Mouse (Mus musculus) limb, embryonic 12.5 days (tissue): ENCODE measurements around the gene Ckap4. TPM values are rescaled to one million over a fixed set of nuclear protein-coding genes. Genes with fewer than 3 reads are reported as not detected.
"Not testable (repeated sequence)": the region's sequence is repeated elsewhere in the genome, so short reads cannot be mapped to it uniquely, and the experiment has no call there.

ENCODE experiments used
- ATAC-seq: fragments of 200-750 bp; cut with Nextera tagmentation; 2 replicates; pipeline ENCODE4 v1.8.0; 2017; ENCODE audit warnings: low read depth, moderate TSS enrichment; ENCODE audit not compliant: insufficient number of reproducible peaks, insufficient read depth, low FRiP score, low TSS enrichment
- H3K27ac ChIP-seq: fragments of 300-500 bp; sonication (generic); 2 replicates; pipeline ENCODE4 v1.5.1; 2016; ENCODE audit warnings: mild to moderate bottlenecking, moderate library complexity
- H3K27me3 ChIP-seq: fragments of 300-500 bp; sonication (generic); 2 replicates; pipeline ENCODE4 v1.6.1; 2016; ENCODE audit warnings: mild to moderate bottlenecking, moderate library complexity
- H3K36me3 ChIP-seq: fragments of 300-500 bp; sonication (generic); 2 replicates; pipeline ENCODE4 v1.6.1; 2016; ENCODE audit warnings: mild to moderate bottlenecking, moderate library complexity
- H3K4me1 ChIP-seq: fragments of 300-500 bp; sonication (generic); replicated peaks from 2 replicates; pipeline ENCODE4 v1.6.1; 2016
- H3K4me2 ChIP-seq: fragments of 300-500 bp; sonication (generic); 2 replicates; pipeline ENCODE4 v1.6.1; 2016; ENCODE audit warnings: mild to moderate bottlenecking, moderate library complexity
- H3K4me3 ChIP-seq: fragments of 300-500 bp; sonication (generic); replicated peaks from 2 replicates; pipeline ENCODE4 v1.5.1; 2016; ENCODE audit warnings: mild to moderate bottlenecking
- H3K9ac ChIP-seq: fragments of 300-500 bp; sonication (generic); replicated peaks from 2 replicates; pipeline ENCODE4 v1.6.1; 2016; ENCODE audit warnings: mild to moderate bottlenecking, moderate library complexity
- H3K9me3 ChIP-seq: fragments of 300-500 bp; sonication (generic); 2 replicates; pipeline ENCODE4 v1.6.1; 2016; ENCODE audit warnings: mild to moderate bottlenecking, moderate library complexity
- WGBS: fragments of 180-500 bp; shearing (Covaris S2); methylation state at CpG from one replicate; pipeline ENCODE4 v1.1.7; 2016; 5-methylcytosine and 5-hydroxymethylcytosine counted together
- polyA plus RNA-seq: library from polyadenylated mRNA; unstranded; fragments of >200 nt; fragmentation: Nextera tagmentation; extraction: Ambion mirVana; gene quantifications from 2 replicates; pipeline ENCODE4 v1.2.1, GENCODE M21; 2016

Ckap4 gene
- polyA plus RNA-seq, 1 experiment from 2014 or later, result 102 TPM

DNA sequence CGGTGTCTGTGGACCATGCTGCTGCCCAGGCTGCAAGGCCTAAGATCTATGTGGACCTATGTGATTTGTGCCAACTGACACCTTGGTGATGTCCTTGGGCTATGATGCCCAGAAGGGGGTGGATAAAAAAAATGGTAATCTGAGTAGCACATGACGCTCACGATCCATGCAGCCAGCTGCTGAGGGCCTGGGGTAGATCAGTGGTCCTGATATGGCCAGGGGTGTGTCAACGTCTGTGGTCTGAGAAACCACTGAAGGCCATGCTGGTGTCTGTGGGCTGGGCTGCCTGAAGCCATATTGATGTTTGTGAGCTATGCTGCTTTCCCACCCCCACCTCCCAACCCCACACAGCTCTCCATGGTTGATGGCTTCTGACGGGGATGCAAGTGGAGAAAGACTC is 43.7 kb downstream of the Ckap4 start:
- Histone ChIP-seq H3K36me3 (no peaks in the 10 kb centered on the region), H3K4me3 (no peak overlapping the region), H3K4me1 (no peaks in the 10 kb centered on the region), H3K9ac (no peak overlapping the region), H3K9me3 (no peaks in the 10 kb centered on the region), H3K27me3 (no peaks in the 10 kb centered on the region), H3K27ac (no peak overlapping the region), H3K4me2 (no peak overlapping the region)
- WGBS, result 89% methylated on average over 5 of the region's 5 CpGs
- ATAC-seq, result no peak

DNA sequence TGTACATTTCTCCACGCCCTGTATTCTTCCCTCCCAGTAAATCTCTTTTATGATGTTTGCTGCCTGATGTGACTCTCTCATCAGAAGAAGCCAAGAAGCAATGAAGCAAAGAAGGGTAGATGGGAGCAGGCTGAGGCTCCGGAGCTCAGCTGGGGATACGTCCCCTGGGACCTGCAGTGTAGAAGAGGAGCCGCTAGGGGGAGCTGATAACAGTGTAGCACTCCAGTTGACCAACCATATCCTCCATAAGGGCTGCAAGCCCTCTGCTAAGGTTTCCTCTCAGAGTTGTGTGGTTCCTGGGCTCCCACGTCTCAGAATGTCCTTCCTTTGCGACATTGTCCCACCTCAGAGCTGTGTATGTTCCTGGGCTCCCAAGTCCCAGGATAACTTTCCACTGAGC is 45.5 kb downstream of the Ckap4 start:
- no peak overlapping the region for H3K27ac ChIP-seq
- H3K27me3 ChIP-seq, result no peaks in the 10 kb centered on the region
- no peak overlapping the region for H3K4me3 ChIP-seq
- H3K4me1 ChIP-seq, result peaks cover 6% of the 10 kb centered on the region; the same call in 1 of the 2 replicates
- no peaks in the 10 kb centered on the region for H3K36me3 ChIP-seq
- H3K9me3 ChIP-seq, result no peaks in the 10 kb centered on the region
- H3K9ac ChIP-seq, result no peak overlapping the region
- no peak for ATAC-seq
- H3K4me2 ChIP-seq, result no peak overlapping the region
- WGBS, result 41% methylated on average over 6 of the region's 6 CpGs

DNA sequence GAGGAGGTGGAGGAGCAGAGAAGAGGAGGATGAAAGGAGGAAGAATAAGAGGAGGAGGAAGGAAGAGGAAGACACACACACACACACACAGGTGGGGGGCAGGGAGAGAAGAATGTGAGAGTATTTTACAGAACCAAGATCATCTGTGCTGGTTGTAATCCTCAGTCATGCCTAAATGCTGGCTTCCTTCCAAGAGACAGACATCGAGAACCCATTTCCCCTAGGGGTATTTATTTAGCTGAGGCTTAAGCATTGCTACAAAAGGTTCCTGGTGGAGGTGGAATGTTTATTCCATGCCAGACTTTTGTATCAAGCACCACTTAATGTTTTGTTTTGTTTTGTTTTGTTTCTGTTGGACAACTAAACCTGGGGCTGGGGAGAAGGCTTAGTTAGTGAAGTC is 49.2 kb downstream of the Ckap4 start:
- H3K9ac ChIP-seq, result no peak overlapping the region
- H3K27me3 ChIP-seq, result no peaks in the 10 kb centered on the region
- peaks cover 14% of the 10 kb centered on the region; the same call in 1 of the 2 replicates for H3K4me1 ChIP-seq
- no peak overlapping the region for H3K4me2 ChIP-seq
- 63% methylated on average over 1 of the region's 1 CpGs for WGBS
- H3K9me3 ChIP-seq, result no peaks in the 10 kb centered on the region
- no peak overlapping the region for H3K27ac ChIP-seq
- no peak overlapping the region for H3K4me3 ChIP-seq
- no peaks in the 10 kb centered on the region for H3K36me3 ChIP-seq
- ATAC-seq, result no peak

DNA sequence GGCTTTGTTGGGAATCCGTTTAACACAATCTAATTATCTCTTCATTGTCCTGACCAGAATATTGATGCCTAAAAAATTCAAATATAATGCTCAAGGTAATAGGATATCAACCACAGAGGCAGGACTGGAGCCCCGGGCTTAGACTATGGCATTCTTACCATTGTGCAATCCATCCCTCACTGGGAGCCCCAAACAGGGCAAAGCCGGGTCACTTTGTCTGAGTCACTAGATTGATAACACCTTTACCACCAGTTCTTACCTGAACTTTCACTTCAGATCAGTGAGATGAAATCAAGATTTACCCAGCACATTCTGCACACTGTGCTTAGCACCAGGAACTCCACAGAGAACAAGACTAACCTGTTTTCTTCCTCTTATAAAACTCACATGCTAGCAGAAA is 50.3 kb downstream of the Ckap4 start:
- WGBS, result 81% methylated on average over 3 of the region's 3 CpGs
- H3K4me1 ChIP-seq, result peaks cover 14% of the 10 kb centered on the region; the same call in 1 of the 2 replicates
- ATAC-seq, result no peak

DNA sequence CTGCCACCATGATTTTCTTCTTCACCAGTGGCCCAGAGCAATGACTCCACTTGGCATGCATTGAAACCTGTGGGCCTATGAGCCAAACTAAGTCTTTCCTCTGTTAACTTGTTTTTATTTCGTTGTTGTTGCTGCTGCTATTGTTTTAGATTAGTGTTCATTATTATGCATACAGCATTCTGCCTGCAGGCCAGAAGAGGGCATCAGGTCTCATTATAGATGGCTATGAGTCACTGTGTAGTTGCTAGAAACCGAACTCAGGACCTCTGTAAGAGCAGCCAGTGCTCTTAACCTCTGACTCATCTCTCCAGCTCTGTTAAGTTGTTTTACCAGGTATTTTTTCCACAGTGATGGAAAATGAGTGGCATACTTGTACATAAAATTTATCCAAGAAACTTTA is 50.8 kb downstream of the Ckap4 start:
- Histone ChIP-seq H3K4me2 (no peak overlapping the region), H3K9ac (no peak overlapping the region), H3K27ac (no peak overlapping the region), H3K9me3 (no peaks in the 10 kb centered on the region), H3K27me3 (no peaks in the 10 kb centered on the region), H3K36me3 (no peaks in the 10 kb centered on the region), H3K4me3 (no peak overlapping the region), H3K4me1 (peaks cover 14% of the 10 kb centered on the region; the same call in 1 of the 2 replicates)
- 90% methylated on average over 2 of the region's 2 CpGs for WGBS
- ATAC-seq, result no peak

More for the DNA sequence above, 50.3 kb downstream of the Ckap4 start:
- Histone ChIP-seq H3K4me2 (no peak overlapping the region), H3K27ac (no peak overlapping the region), H3K27me3 (no peaks in the 10 kb centered on the region), H3K9me3 (no peaks in the 10 kb centered on the region), H3K4me3 (no peak overlapping the region), H3K9ac (no peak overlapping the region), H3K36me3 (no peaks in the 10 kb centered on the region)

DNA sequence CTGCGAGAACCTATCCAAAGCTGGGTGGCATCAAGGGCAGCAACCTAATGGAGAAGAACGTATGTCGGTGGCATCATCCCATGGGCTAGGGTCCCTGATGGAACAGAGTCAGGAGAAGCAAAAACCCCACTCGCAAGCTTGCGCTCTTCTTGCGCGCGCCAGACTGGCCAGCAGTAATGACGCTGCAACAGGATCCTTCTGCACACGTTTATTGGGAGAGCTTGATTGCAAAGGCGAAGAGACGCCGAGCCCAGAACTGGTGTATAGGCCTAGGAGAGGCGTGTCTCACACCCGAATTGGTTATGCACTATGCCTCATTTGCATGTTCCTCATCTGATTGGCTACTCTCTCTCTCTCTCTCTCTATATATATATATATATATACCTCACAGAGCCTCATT is 51.4 kb downstream of the Ckap4 start:
- WGBS, result 91% methylated on average over 15 of the region's 15 CpGs

DNA sequence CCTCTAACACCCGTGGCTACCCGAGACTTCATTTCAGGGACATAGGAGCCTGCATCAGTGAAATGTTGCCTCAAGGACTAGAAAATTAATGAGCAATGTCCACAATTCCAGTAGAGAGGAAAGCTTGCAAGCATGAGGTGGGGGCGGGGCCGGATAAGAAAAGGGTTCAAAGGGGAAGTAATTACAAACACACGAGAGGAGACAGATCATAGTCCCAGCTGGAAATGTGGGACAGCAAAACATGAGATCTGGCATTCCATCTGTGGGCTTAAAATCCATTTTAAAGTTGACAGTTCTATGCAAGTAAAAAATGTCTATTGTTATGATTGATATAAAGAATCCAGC is 52.6 kb downstream of the Ckap4 start:
- Histone ChIP-seq H3K36me3 (no peaks in the 10 kb centered on the region), H3K27ac (no peak overlapping the region), H3K4me1 (peaks cover 18% of the 10 kb centered on the region), H3K9me3 (no peaks in the 10 kb centered on the region), H3K9ac (no peak overlapping the region), H3K4me3 (no peak overlapping the region), H3K27me3 (no peaks in the 10 kb centered on the region), H3K4me2 (no peak overlapping the region)
- 38% methylated on average over 5 of the region's 5 CpGs for WGBS
- ATAC-seq, result no peak

More for the DNA sequence above, 51.4 kb downstream of the Ckap4 start:
- H3K4me2 ChIP-seq, H3K9ac ChIP-seq, H3K27me3 ChIP-seq, ATAC-seq, H3K9me3 ChIP-seq, H3K27ac ChIP-seq, H3K4me3 ChIP-seq, H3K36me3 ChIP-seq: not testable (repeated sequence)
- peaks cover 18% of the 10 kb centered on the region for H3K4me1 ChIP-seq

DNA sequence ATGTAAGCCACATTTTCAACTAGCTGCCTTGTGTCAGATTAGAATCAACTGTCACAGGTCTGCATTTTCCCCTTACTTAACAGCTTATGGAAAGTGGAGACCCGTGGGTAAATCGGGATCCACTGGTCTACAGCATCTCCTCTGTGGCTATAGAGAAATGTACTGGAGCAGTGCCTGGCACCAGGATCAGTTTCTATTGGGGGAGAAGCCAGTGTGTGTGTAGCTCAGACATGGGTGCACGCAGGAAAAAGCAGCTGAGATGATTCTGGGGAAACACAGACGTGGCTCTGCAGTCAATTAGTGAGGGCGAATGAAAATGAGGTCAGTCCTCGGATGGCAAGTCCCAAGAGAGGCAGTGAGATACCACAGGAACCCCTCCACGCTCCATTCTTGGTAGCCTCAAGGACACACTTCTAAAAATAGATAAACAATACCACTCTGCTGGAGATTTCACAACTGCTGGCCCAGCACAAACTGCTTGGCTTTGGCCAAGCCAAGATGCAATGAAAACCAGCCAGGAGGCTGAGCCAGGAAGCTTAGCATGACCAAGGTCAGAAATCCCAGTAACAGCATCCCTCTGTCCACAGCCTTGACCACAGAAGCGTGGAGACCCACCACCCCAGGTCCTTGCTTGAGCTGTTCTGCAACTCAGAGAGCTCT is 53.1 kb downstream of the Ckap4 start:
- H3K4me3 ChIP-seq, result no peak overlapping the region
- peaks cover 18% of the 10 kb centered on the region for H3K4me1 ChIP-seq
- no peaks in the 10 kb centered on the region for H3K9me3 ChIP-seq
- no peaks in the 10 kb centered on the region for H3K27me3 ChIP-seq
- H3K27ac ChIP-seq, result no peak overlapping the region
- ATAC-seq, result no peak
- H3K9ac ChIP-seq, result no peak overlapping the region
- H3K36me3 ChIP-seq, result no peaks in the 10 kb centered on the region
- no peak overlapping the region for H3K4me2 ChIP-seq
- 62% methylated on average over 8 of the region's 8 CpGs for WGBS

DNA sequence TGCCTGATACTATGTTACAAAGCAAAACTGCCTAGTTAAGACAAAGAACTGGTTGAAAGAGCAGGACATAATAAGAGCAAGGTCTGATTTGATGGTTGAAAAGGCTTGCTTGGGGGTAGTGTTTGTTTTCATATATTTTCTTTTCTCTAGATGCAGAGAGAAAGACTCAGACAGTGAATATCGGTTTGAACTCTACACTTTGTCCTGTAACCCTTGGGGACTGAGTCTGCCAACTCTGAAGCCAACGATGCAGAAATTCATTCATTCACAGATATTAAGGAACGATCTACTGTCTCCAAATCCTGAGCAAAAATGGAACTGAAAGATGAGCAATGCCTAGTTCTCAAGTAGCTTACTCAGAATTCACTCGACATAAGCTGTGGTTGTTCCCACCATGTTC is 53.7 kb downstream of the Ckap4 start:
- no peak overlapping the region for H3K4me3 ChIP-seq
- H3K27me3 ChIP-seq, result no peaks in the 10 kb centered on the region
- ATAC-seq, result no peak
- H3K9ac ChIP-seq, result no peak overlapping the region
- 89% methylated on average over 4 of the region's 4 CpGs for WGBS
- H3K9me3 ChIP-seq, result no peaks in the 10 kb centered on the region
- H3K36me3 ChIP-seq, result no peaks in the 10 kb centered on the region
- H3K4me2 ChIP-seq, result no peak overlapping the region
- peaks cover 18% of the 10 kb centered on the region for H3K4me1 ChIP-seq
- no peak overlapping the region for H3K27ac ChIP-seq

DNA sequence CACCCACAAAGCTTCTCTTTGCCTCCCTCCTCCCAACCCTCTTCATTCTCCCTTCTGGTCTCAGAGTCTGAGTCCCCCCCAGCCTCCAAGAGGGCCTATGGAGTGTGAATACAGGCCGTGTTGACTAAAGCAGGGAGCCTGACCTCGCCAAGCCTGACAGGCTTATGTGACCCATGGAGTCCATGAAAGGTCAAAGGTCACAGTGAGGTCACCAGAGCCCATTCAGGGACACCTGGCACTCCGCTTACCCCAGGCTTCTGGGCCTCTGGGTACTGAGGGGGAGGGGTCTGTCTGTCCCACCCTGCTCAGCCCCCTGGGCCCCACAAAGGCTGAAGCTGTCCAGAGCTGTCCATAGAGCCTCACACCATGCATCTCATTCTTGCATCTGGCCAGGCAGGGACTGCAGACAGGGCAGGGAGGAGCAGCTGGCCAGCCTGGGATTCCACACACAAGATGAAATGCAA is 56.2 kb downstream of the Ckap4 start:
- H3K27ac ChIP-seq, result no peak overlapping the region
- no peaks in the 10 kb centered on the region for H3K36me3 ChIP-seq
- peak; percentile 52 for ATAC-seq
- H3K9me3 ChIP-seq, result no peaks in the 10 kb centered on the region
- 8% methylated on average over 3 of the region's 3 CpGs for WGBS
- no peak overlapping the region for H3K4me3 ChIP-seq
- peaks cover 12% of the 10 kb centered on the region for H3K4me1 ChIP-seq
- no peaks in the 10 kb centered on the region for H3K27me3 ChIP-seq
- no peak overlapping the region for H3K4me2 ChIP-seq
- H3K9ac ChIP-seq, result no peak overlapping the region

DNA sequence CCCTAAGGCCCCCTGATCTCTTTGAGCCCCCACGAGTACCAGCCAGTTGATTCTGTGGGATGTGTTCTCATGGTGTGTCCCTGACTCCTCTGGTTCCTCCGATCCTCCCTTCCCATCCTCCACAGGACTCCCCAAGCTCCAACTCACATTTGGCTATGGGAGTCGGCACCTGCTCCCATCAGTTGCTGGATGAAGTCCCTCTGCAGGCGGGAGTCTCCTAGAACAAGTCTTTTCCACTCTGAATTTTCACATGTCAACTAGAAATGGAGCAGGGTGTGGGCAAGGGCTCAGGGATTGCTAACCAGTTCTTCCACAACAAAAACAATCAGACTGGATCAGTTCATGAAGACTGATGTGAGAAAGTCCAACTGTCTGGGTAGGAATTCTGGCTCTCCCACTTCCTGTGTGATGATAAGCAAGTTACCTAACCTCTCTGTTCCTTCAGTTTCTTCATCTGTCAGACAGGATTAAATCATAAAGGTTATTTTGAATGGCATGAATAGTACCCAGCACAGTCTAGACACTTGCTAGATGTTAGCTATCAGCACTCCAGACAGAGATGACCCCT is 56.7 kb downstream of the Ckap4 start:
- ATAC-seq, result peak; percentile 40; the same call in 1 of the 2 replicates
- no peak overlapping the region for H3K9ac ChIP-seq
- no peaks in the 10 kb centered on the region for H3K36me3 ChIP-seq
- H3K4me2 ChIP-seq, result no peak overlapping the region
- no peaks in the 10 kb centered on the region for H3K9me3 ChIP-seq
- no peaks in the 10 kb centered on the region for H3K27me3 ChIP-seq
- no peak overlapping the region for H3K27ac ChIP-seq
- WGBS, result 63% methylated on average over 4 of the region's 4 CpGs
- no peak overlapping the region for H3K4me3 ChIP-seq
- H3K4me1 ChIP-seq, result peaks cover 12% of the 10 kb centered on the region
